In genomic region chr19:30826106-30826505, GRCm38 (mm10) we compare ENCODE assay signal across 15 mouse cellular contexts.
DNase-seq lines count a peak whose midpoint lies in the region; ATAC-seq lines count a peak whose summit lies in the region.
"Had no signal": no experiment of that assay in that cellular context is flagged by ENCODE, and none has a peak within 500 bp of the region (broad histone marks: within the 10 kb centered on the region; RNA-seq: fewer than 3 reads in every experiment).

No protein-coding gene starts in this region.

- no peaks in the 10 kb centered on the region for H3K36me3 ChIP-seq in heart, embryonic 11.5 days (ENCODE audit: control insufficient read depth, insufficient read depth, low read length)
- no peaks in the 10 kb centered on the region for H3K36me3 ChIP-seq in intestine, embryonic 15.5 days
- H3K36me3 ChIP-seq: forebrain, embryonic 12.5 days; hindbrain, embryonic 13.5 days had no signal

- DNase-seq in heart, adult 8-10 months (ENCODE audit: low spot score): peak; percentile 32
- peak; percentile 57 for DNase-seq in 416B (ENCODE audit: low read depth)
- DNase-seq in kidney, postnatal 36 days: peak; percentile 7 to 33
- DNase-seq in urinary bladder, postnatal 14 days (ENCODE audit: low spot score): no peak
- no peak for DNase-seq in layer of hippocampus, postnatal 10 days (ENCODE audit: low spot score in 2 of 2)
- DNase-seq: cerebellum, adult 9-11 months; right cerebral cortex, adult 18-20 months had no signal

- H3K4me1 ChIP-seq in heart, embryonic 11.5 days (ENCODE audit: control insufficient read depth, insufficient read depth, low read length): no peaks in the 10 kb centered on the region
- H3K4me1 ChIP-seq in intestine, embryonic 15.5 days (replicated peaks): no peaks in the 10 kb centered on the region
- H3K4me1 ChIP-seq: forebrain, embryonic 12.5 days; hindbrain, embryonic 13.5 days had no signal

- no peak for ATAC-seq in heart, embryonic 11.5 days (replicated peaks; ENCODE audit: insufficient number of reproducible peaks, low FRiP score, low TSS enrichment)
- peak; percentile 88 for ATAC-seq in intestine, embryonic 15.5 days
- ATAC-seq: activated CD4-positive, CD25-positive, alpha-beta regulatory T cell, adult 4 months; midbrain, embryonic 16.5 days; Patski had no signal

- WGBS in heart, embryonic 11.5 days (ENCODE audit: insufficient replicate concordance): 47% methylated on average over 2 of the region's 2 CpGs
- 44% methylated on average over 2 of the region's 2 CpGs for WGBS in intestine, embryonic 15.5 days

- H3K4me3 ChIP-seq in heart, embryonic 11.5 days (ENCODE audit: low read depth, low read length): no peak overlapping the region
- no peak overlapping the region for H3K4me3 ChIP-seq in intestine, embryonic 15.5 days (replicated peaks)
- H3K4me3 ChIP-seq: forebrain, embryonic 12.5 days; hindbrain, embryonic 13.5 days had no signal

- H3K4me2 ChIP-seq in heart, embryonic 11.5 days: no peak overlapping the region
- H3K4me2 ChIP-seq in intestine, embryonic 15.5 days (replicated peaks): no peak overlapping the region
- H3K4me2 ChIP-seq: forebrain, embryonic 12.5 days; hindbrain, embryonic 13.5 days had no signal

- no peak overlapping the region for H3K27ac ChIP-seq in heart, embryonic 11.5 days (ENCODE audit: low read depth, low read length)
- no peak overlapping the region for H3K27ac ChIP-seq in intestine, embryonic 15.5 days
- H3K27ac ChIP-seq: forebrain, embryonic 12.5 days; hindbrain, embryonic 13.5 days; liver, embryonic 14.5 days had no signal

- no peaks in the 10 kb centered on the region for H3K9me3 ChIP-seq in heart, embryonic 11.5 days (replicated peaks; ENCODE audit: control insufficient read depth, low read length)
- no peaks in the 10 kb centered on the region for H3K9me3 ChIP-seq in intestine, embryonic 15.5 days
- H3K9me3 ChIP-seq: forebrain, embryonic 12.5 days had no signal

- H3K9ac ChIP-seq in heart, embryonic 11.5 days (ENCODE audit: low read depth, low read length): no peak overlapping the region
- no peak overlapping the region for H3K9ac ChIP-seq in intestine, embryonic 15.5 days
- H3K9ac ChIP-seq: forebrain, embryonic 12.5 days; hindbrain, embryonic 13.5 days; liver, embryonic 14.5 days had no signal

- H3K27me3 ChIP-seq in heart, embryonic 11.5 days (ENCODE audit: control insufficient read depth, insufficient read depth, low read length): no peaks in the 10 kb centered on the region
- no peaks in the 10 kb centered on the region for H3K27me3 ChIP-seq in intestine, embryonic 15.5 days (replicated peaks)
- H3K27me3 ChIP-seq: forebrain, embryonic 12.5 days; hindbrain, embryonic 13.5 days had no signal

Comparison
In these comparisons a context has a peak if more than half of its experiments do, and no peak if none do; other contexts are left out.
1. DNase-seq: peak in heart, adult 8-10 months (single experiment), 416B (single experiment) and kidney, postnatal 36 days (2 of 2); none in urinary bladder, postnatal 14 days (single experiment) and layer of hippocampus, postnatal 10 days (0 of 2).